Mouse (Mus musculus) thymus, postnatal 14 days (tissue): ENCODE measurements at regions not wholly inside any gene's neighbourhood (a gene's known extent, or its start where the extent isn't known, plus 50 kb on each side); places are given as distances from the start of the nearest gene placed in this dataset.

Experiments used
- DNase-seq: peaks from one replicate; pipeline ENCODE4 v3.0.0; 2021

- no peak for DNase-seq
Measured at GRCm38 (mm10) chr12:26778796-26779195, 309.8 kb downstream of the Cmpk2 start.

- no peak for DNase-seq
Measured at GRCm38 (mm10) chr12:26776986-26777385, 308.0 kb downstream of the Cmpk2 start.

GRCm38 (mm10) chr12:26774016-26774415, 305.0 kb downstream of the Cmpk2 start:
- DNase-seq = no peak

- DNase-seq = no peak
Measured at GRCm38 (mm10) chr12:26770753-26771583, 302.0 kb downstream of the Cmpk2 start.

DNA sequence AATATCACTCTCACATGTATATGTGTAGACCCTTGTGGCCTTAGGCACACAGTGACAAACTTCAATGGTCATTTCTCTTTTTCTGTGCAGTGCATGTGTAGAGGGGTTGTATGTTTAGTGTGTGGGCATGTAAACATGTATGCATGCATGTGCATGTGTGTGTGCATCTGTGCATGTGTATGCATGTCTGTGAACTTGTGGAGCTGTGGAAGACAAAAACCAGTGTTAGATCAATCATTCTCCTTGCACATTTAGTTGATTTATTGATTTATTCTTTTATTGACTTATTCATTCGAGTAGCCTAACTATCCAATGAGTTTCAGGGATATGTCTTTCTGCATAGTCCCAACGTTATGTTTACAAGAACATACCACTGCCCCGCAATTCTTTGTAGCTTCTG, 298.5 kb downstream of the Cmpk2 start:
- no peak for DNase-seq

DNA sequence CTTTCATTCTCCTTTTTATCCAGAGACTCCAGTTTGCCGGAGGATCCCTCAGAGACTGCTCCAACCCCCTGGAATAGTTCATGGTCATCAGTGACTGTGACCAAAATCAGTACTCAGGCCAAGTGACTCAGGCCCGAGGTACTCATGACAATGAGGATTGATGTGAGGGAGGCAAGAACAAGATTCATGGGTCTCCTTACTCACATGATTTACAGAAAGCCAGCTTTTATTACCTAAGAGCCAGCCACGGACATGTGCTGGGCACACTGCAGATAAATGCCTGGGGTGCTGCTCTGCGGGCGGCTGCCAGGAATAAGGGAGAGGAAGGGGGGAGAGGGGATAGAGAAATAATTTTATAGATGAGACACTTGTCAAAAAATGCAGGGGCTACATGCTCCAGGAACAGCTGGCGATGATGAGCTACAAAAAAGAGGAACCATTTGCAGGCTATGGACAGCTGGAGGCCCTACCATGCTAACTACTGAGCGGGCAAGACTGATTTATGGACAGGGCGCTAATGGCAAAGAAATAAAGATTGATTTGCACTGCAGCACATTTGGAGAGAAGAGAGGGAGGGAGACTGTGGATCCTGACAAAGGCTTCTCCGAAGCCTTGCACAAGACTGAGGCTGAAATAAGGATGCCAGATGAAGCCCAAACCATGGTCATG, 289.8 kb downstream of the Cmpk2 start:
- no peak for DNase-seq

DNA sequence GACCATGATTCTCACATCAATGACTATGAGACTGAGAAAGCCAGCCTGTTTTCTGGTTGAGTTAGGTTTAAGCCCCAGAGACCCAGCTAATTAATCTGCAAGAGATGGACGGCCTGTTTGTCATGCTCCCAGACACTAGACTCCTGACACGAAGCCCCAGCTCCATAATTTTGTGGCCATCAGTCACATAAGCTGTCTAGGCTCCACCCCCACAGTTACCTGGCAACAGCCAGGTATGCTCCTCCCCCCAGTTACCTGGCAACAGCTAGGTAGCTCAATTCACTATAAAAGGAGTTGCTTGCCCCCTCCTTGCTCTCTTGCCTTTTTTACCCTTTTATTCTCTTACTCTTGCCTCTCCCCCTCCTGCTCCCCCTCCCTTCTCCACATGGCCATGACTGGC, 287.3 kb downstream of the Cmpk2 start:
- no peak for DNase-seq

DNA sequence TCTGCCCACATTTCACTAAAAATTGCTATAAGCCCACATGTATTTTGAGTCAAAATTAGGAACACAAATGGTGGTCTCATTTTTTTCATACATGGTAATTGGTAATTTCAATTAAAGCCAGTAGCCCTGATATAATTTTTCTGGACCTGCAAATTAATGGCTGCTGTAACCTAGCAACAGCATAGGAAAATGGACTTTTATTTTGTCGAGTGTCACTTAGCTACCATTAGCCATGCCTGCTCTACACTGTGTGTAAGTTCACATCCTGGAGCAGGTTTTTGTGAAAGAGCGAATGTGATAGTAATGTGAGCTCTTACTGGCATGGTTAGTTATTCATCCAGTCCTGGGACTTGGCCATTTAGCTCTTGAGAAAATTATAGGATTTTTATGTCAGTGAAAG, 285.6 kb downstream of the Cmpk2 start:
- no peak for DNase-seq

DNA sequence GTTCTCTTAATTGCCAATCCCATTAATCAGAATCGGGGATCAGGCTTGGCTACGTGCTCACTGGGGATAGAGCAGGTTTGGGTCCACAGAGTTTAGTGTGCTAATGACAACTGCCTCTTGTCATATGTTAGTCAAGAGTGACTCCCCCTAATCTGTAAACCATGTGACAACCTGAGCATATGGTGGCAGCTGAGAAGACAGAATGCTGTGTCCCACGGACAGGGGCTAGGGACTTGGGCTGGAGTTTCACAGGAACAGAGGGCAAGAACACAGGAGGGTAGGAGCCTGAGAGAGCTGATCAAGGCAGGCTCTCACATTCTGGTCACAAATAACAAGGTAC, 265.5 kb downstream of the Cmpk2 start:
- no peak for DNase-seq

DNA sequence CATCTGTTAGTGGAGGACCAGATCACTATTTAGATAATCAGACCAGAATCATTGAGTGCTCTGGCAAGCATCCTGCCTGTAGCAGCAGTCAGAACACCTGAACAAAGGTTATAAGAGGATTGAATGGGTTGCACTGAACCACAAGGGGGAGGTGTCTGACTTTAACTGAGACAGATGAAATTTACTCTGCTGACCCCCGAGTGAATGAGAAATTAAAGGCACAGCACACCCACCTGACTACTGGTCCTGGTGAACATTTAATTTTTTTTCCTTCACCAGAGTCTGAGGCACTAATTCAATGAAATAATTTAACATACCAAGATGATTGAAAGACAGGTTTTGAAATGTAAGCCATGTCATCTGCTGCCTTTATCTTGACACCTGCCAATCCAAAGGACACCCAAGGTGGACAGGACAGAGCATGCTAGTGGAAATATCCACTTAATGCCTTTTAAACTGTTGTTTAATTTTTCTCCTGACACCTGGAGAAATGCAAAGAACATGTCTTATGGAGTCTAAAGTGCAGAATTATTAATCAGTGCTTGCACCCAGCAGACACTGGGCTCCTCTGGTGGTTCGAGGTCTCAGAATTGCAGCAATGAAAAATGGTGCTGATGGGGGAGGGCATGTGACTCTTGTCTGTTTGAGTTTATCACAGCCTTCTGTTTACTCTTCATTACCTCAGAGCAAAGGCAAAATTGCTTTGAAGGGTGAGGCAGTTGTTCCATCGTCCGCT, 265.0 kb downstream of the Cmpk2 start:
- DNase-seq = no peak

DNA sequence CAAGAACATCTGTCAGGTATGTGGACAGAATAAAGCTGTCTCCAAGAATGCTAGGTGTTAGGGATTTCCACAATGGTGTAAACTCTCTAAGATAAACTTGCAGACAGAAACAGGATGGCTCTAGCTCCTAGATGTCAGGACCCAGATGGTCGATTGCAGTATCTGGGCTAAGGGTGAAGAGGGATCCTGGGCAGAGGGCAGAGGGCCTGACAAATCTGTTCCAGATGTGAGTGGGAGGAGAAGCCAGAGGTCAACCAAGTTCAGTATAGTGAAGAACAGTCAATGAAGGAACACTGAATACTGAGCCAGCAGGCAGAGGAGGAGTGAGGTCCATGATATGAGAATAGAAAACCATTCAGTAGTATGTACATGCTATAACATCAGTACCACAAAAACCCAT, 254.4 kb downstream of the Cmpk2 start:
- DNase-seq = no peak

GRCm38 (mm10) chr12:26698838-26699237, 229.8 kb downstream of the Cmpk2 start:
- no peak for DNase-seq

GRCm38 (mm10) chr12:26688048-26688447, 219.0 kb downstream of the Cmpk2 start:
- no peak for DNase-seq

- no peak for DNase-seq
Measured at GRCm38 (mm10) chr12:26680568-26680947, 211.6 kb downstream of the Cmpk2 start.

- DNase-seq = no peak
Measured at GRCm38 (mm10) chr12:26679887-26680567, 211.0 kb downstream of the Cmpk2 start.

GRCm38 (mm10) chr12:26665466-26665865, 196.5 kb downstream of the Cmpk2 start:
- DNase-seq = no peak

GRCm38 (mm10) chr12:26654251-26654650, 185.2 kb downstream of the Cmpk2 start:
- no peak for DNase-seq

GRCm38 (mm10) chr12:26653781-26654180, 184.8 kb downstream of the Cmpk2 start:
- DNase-seq = no peak

GRCm38 (mm10) chr12:26646141-26646540, 177.1 kb downstream of the Cmpk2 start:
- DNase-seq = no peak

DNA sequence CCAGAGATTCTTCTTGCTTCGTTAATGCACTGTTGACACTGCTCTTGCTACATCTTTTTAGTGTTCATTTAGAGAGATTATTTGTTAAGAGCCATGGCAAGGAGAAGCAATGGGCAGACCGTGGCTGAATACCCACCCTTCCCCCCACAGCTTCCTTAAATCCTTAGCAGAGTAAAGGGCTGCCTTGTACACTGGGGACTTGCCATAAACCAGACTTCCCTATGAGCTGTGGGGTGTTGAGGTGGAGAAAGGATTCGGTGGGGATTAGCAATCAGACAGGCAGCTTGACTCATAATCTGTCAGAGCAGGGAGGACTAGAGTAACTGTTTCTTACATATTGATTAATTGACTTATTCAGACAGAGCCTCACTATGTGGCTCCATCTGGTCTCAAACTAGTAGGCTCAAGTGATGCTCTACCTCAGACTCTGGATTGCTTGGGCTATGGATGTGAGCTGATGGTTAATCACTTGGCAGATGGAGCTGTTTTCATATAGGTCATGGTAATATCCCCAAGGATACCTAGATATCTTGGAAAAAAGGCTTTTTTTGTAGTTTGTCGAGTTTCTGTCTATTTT, 166.7 kb downstream of the Cmpk2 start:
- DNase-seq = no peak

DNA sequence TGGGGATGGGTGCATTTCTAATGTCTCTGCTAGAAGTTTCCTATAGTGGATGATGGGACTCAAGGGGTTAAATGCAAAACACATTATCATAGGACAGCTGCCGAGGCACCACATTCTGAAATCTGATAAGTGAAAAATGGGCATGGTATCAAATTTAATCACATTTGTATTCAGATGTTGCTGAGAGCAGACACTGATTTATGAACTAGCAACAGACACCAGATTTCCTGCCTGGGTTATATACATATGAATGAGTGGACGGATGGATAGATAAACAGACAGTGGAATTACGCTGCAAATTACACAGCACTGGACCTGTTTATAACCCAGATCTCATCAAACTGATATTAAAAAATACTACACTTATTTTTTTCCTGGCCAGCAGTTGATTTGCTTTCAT, 166.2 kb downstream of the Cmpk2 start:
- DNase-seq = no peak

GRCm38 (mm10) chr12:26631795-26632122, 162.8 kb downstream of the Cmpk2 start:
- no peak for DNase-seq

GRCm38 (mm10) chr12:26631111-26631794, 162.2 kb downstream of the Cmpk2 start:
- DNase-seq = no peak
